Mouse (Mus musculus) adrenal gland, adult 8-10 months (tissue): ENCODE data around the gene Tmem158. TPM values are rescaled to one million over a fixed set of nuclear protein-coding genes. Genes with fewer than 3 reads are reported as not detected.

Experiments used
- DNase-seq: peaks from one replicate; pipeline ENCODE4 v3.0.0; 2022
- total RNA-seq, 4 experiments: library from RNA; stranded (reverse); gene quantifications; 2 replicates each; pipeline ENCODE4 v1.2.4; 2022

Tmem158 gene
- total RNA-seq, 4 experiments from 2014 or later = 7.5 to 8.2 (median 7.8) TPM

DNA sequence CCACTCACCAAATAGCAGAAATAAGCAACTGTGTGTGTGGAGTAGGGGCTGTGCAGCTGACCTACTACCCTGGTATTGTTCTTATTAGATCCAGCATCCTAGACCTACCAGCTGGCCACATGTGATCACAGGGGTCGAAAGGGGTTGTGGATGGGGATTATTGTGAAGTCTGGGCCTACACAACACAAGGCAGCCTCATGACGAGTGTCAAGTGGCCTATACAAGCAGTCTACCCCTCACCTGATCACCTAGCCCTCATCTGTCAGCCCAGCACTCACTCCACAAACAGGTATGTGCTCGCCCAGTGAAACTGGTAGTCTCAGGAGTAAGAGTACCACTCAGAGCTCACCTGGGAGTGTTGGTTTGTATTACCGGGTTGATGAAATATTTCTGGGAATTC lies 15.4 kb downstream of the Tmem158 start:
- DNase-seq = no peak

GRCm38 (mm10) chr9:123243988-123244387 lies 16.6 kb downstream of the Tmem158 start:
- peak; percentile 18 for DNase-seq

DNA sequence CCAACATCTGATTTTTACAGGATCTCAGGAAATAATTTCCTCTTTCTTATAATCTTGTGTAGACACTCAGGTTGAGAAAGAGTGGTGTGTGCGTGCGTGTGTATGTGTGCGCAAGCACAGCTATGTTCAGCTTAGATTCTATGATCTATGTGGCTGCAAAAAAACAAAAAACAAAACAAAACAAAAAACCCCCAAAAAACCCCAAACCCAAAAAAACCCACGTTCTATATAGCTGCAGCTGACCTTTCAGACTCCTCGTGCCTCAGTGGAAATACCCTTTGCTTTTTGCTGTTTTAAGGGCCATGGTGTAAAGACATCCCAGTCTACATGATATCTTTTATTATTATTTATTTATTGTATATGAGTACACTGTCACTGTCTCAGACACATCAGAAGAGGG lies 19.4 kb downstream of the Tmem158 start:
- no peak for DNase-seq

DNA sequence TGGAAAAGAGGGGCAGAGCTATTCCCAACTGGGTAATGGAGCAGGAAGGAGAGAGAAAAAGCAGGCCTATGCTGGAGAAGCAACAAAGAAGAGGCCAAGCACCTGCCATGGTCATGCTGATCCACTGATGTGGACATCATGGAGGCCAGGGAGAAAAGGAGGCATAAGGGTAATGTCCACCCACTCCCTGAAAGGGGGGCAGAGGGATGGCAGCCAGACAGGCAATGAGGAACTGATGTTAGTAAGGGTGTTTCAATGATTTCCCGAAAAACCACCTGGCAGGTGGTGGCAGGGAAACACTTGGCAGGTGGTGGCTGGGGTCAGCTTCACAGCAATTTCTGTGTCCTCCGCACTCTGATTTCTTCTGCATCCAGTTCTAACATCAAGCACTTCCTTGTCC lies 19.8 kb downstream of the Tmem158 start:
- no peak for DNase-seq

GRCm38 (mm10) chr9:123240271-123240670 lies 20.3 kb downstream of the Tmem158 start:
- DNase-seq = no peak

DNA sequence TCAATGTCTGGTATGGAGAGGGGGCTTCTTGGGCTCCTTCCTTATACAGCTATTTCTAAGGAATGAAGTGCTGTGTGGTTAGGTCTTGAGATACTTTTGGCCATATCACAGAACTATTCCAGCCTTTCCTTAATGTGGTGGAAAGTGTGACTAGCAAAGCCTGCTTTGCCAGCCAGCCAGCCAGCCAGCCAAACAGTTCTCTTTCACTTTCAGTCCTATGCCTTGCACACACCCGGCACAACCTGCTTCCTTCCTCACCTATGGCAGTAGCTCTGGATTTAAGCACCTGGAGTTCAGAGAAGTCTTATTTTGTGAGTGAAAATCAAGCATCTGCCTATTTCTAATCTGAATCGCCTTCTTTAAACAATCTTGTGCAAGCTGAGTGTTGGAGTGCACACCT lies 20.9 kb downstream of the Tmem158 start:
- DNase-seq = no peak

- DNase-seq = no peak
Observed at GRCm38 (mm10) chr9:123238256-123239045, 22.1 kb downstream of the Tmem158 start.

GRCm38 (mm10) chr9:123237739-123238138 lies 22.8 kb downstream of the Tmem158 start:
- DNase-seq = peak; percentile 8

DNA sequence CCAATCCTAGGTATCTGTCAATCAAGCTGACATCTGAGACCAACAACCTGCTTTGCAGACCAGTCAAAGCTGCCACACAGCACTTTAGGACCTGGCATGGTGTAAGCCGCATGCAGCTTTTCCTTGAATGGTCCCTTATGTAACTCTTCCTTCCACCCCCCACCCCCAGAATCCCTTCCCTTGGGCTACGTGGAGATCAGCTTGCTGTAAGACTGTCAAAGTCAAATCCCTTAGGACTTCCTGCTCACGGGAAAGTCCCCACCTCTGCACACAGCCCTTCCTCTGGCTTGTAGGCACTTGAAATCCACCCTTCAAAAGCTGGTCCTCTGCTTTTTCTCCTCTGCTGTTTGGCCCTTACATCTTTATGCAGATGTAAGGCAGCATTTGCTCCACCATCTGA lies 24.9 kb downstream of the Tmem158 start:
- DNase-seq = no peak

DNA sequence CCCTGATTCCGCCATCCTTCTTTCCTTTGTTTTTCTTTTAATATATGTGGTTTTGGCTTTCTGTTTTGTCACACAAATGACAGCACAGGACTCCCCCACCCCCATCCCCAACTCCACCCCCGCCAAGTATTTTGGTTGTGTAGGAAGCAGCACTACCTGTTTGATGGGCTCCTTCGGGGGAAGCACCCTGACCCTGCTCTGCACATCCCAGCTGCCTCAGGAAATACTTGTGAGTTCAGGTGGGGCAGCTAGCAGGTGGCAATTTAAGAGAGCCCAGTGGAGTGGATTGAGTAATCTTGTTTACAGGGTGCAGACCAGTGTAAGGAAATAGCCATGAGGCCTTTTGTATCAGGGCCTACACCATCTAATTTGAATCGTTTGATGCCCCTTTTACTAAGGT lies 30.7 kb downstream of the Tmem158 start:
- no peak for DNase-seq

DNA sequence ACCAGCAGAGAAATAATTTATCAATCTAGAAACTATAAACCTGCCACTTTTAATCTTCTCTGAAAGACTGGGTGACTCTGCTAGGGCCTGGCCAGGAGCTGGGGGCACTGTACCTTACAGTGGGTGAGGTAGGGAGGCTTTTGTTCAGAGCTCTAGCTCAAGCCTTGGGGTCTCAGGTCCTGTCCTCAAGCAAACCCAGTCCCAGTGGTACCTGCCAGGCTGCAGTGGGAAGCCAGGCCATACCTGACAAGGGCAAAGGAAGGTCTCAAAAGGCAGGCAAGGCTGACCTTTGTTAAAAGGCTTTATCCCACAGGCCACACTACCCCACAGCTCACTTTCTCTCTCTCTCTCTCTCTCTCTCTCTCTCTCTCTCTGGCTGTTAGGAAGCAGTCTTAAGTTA lies 31.9 kb downstream of the Tmem158 start:
- no peak for DNase-seq

DNA sequence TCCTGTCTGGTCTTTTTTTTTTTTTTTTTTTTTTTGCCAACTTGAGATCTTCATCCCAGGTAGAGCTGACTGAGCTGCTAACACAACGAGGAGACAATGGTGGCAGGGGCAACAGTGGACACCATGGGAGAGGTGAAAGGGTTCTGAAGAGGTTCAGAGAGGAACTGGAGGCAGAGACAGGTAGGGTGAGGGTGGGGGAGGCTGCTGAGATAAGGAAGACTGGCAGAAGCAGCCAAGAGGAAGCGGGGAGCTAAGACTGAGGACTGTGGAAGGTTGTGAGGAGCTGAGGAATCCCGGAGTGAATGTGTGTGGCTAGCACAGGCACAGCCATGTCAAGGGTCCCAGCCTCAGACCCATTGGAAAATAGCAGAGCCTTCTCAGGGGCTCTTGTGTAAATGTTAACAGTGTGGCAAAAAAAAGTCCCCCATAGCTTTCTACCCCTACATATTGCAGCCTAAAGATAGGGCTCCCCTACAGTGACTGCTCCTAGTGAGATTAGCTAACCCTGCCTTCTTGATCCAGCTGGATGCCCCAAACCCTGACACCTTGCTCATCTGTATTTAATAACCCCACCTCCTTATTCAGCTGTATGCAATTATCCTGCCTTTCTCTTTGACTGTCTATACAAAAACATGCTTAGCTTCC lies 33.3 kb downstream of the Tmem158 start:
- DNase-seq = no peak

GRCm38 (mm10) chr9:123224863-123225431 lies 35.6 kb downstream of the Tmem158 start:
- no peak for DNase-seq

- DNase-seq = no peak
Observed at GRCm38 (mm10) chr9:123219826-123220225, 40.7 kb downstream of the Tmem158 start.

GRCm38 (mm10) chr9:123215621-123216440 lies 44.7 kb downstream of the Tmem158 start, which contains the start of gene Cdcp1:
Gene Cdcp1 (minus strand): TSS chr9:123216038.
- no peak for DNase-seq

- no peak for DNase-seq
Observed at GRCm38 (mm10) chr9:123213371-123213770, 47.2 kb downstream of the Tmem158 start.

Other genes with a start within 250 kb of the Tmem158 start
- gene Tmem42, start 239.4 kb downstream of the Tmem158 start, total RNA-seq = 10 to 100 TPM; 18.1 to 26.2 (median 20.1) TPM
- gene Tgm4, start 226.0 kb downstream of the Tmem158 start, total RNA-seq = 1 to 10 TPM in 2 of 4 experiments, under 1 TPM in 2; 0.24 to 1.7 (median 0.98) TPM
- 10 to 100 TPM; 59.3 to 76.6 (median 71.0) TPM for gene Zdhhc3, start 147.6 kb downstream of the Tmem158 start, total RNA-seq
- gene Exosc7, start 147.5 kb downstream of the Tmem158 start, total RNA-seq = 10 to 100 TPM; 41.1 to 54.1 (median 43.1) TPM
- 10 to 100 TPM; 13.5 to 23.8 (median 20.1) TPM for gene Clec3b, start 109.8 kb downstream of the Tmem158 start, total RNA-seq
- under 1 TPM; 0.12 to 0.32 (median 0.20) TPM for gene Cdcp1, start 44.7 kb downstream of the Tmem158 start, total RNA-seq
- gene Lars2, start 106.2 kb upstream of the Tmem158 start, total RNA-seq = 100 to 1,000 TPM in 1 of 4 experiments, 10 to 100 TPM in 3; 47.8 to 177 (median 66.6) TPM
- 10 to 100 TPM; 31.3 to 33.8 (median 31.9) TPM for gene Limd1, start 217.9 kb upstream of the Tmem158 start, total RNA-seq